Mouse (Mus musculus) kidney, adult 10 weeks (tissue): ENCODE data around the gene Rab4b. TPM values are rescaled to one million over a fixed set of nuclear protein-coding genes. Genes with fewer than 3 reads are reported as not detected.

Experiments used
- polyA plus RNA-seq: library from polyadenylated mRNA; stranded (reverse); fragments of 350-450 nt; fragmentation: Illumina TruSeq; extraction: RNeasy Lipid Tissue Mini Kit (QIAGEN cat#74804); gene quantifications from one replicate; pipeline ENCODE4 v1.2.3, GENCODE M21; 2014; ENCODE audit warnings: low read depth, low replicate concordance

Gene Rab4b
- 1.8 TPM for polyA plus RNA-seq

GRCm38 (mm10) chr7:27178324-27179216 lies at the start of gene Rab4b:
TSS of gene Rab4b (minus strand) at chr7:27178896.

GRCm38 (mm10) chr7:27228281-27228821 lies 49.7 kb upstream of the Rab4b start, which contains the start of gene Itpkc:
TSS of gene Itpkc (minus strand) at chr7:27228661.

GRCm38 (mm10) chr7:27195681-27196611 lies 17.2 kb upstream of the Rab4b start, which contains the start of the genes BC024978 and Snrpa:
TSS of gene BC024978 (plus strand) at chr7:27195781.
TSS of gene Snrpa (minus strand) at chr7:27196271.

GRCm38 (mm10) chr7:27180837-27181695 lies 2.4 kb upstream of the Rab4b start, which contains the start of the genes Gm21983 and Mia:
TSS of gene Gm21983 (minus strand) at chr7:27181086.
TSS of gene Mia (minus strand) at chr7:27181157.

GRCm38 (mm10) chr7:27166614-27167474 lies 11.9 kb downstream of the Rab4b start, which contains the start of gene Egln2:
TSS of gene Egln2 (minus strand) at chr7:27166802.

GRCm38 (mm10) chr7:27153205-27153764 lies 25.4 kb downstream of the Rab4b start, which contains the start of gene Cyp2t4:
TSS of gene Cyp2t4 (plus strand) at chr7:27153714.

GRCm38 (mm10) chr7:27119676-27120075 lies 59.0 kb downstream of the Rab4b start, which contains the start of gene Cyp2f2:
TSS of gene Cyp2f2 (plus strand) at chr7:27119909.

Other genes with a start within 250 kb of the Rab4b start
- gene Cyp2a22, start 239.5 kb downstream of the Rab4b start, polyA plus RNA-seq: not detected
- not detected for gene Cyp2a12, start 149.8 kb downstream of the Rab4b start, polyA plus RNA-seq
- 0.32 TPM for gene Cyp2f2, start 59.0 kb downstream of the Rab4b start, polyA plus RNA-seq
- gene Cyp2t4, start 25.2 kb downstream of the Rab4b start, polyA plus RNA-seq: not detected
- gene Egln2, start 12.1 kb downstream of the Rab4b start, polyA plus RNA-seq: 1.0 TPM
- gene Gm21983, start 2.2 kb upstream of the Rab4b start, polyA plus RNA-seq: not detected
- gene Mia, start 2.3 kb upstream of the Rab4b start, polyA plus RNA-seq: not detected
- gene BC024978, start 16.9 kb upstream of the Rab4b start, polyA plus RNA-seq: 4.5 TPM
- 3.3 TPM for gene Snrpa, start 17.4 kb upstream of the Rab4b start, polyA plus RNA-seq
- 0.40 TPM for gene Itpkc, start 49.8 kb upstream of the Rab4b start, polyA plus RNA-seq
- 1.4 TPM for gene Coq8b, start 54.1 kb upstream of the Rab4b start, polyA plus RNA-seq
- 0.08 TPM for gene Numbl, start 79.5 kb upstream of the Rab4b start, polyA plus RNA-seq
- gene Ltbp4, start 158.8 kb upstream of the Rab4b start, polyA plus RNA-seq: not detected
- 0.57 TPM for gene Shkbp1, start 177.1 kb upstream of the Rab4b start, polyA plus RNA-seq
- gene Gm20479, start 178.5 kb upstream of the Rab4b start, polyA plus RNA-seq: not detected